Mouse (Mus musculus) E14TG2a.4 (cell line): ENCODE measurements at regions not wholly inside any gene's neighbourhood (a gene's known extent, or its start where the extent isn't known, plus 50 kb on each side); places are given as distances from the start of the nearest gene placed in this dataset.

Experiments used
- H3K27me3 ChIP-seq: 2 replicates; pipeline ENCODE4 v1.6.1; 2014; ENCODE audit warnings: low read length, control low read depth; ENCODE audit not compliant: insufficient read depth
- H3K36me3 ChIP-seq: 2 replicates; pipeline ENCODE4 v1.6.1; 2014; ENCODE audit warnings: low read length, control low read depth; ENCODE audit not compliant: insufficient read depth
- H3K4me1 ChIP-seq: replicated peaks from 2 replicates; pipeline ENCODE4 v1.6.1; 2014; ENCODE audit warnings: low read depth, low read length, control low read depth
- H3K4me3 ChIP-seq: replicated peaks from 2 replicates; pipeline ENCODE4 v1.5.1; 2014; ENCODE audit warnings: mild to moderate bottlenecking, low read length
- H3K9me3 ChIP-seq: 2 replicates; pipeline ENCODE4 v1.6.1; 2014; ENCODE audit warnings: low read length, control low read depth
- CTCF ChIP-seq: conservative IDR thresholded peaks from 2 replicates; pipeline ENCODE4 v1.5.1; 2014; ENCODE audit warnings: low read length
- NANOG ChIP-seq: IDR thresholded peaks from 2 replicates; pipeline ENCODE4 v1.6.1; 2014; ENCODE audit warnings: borderline replicate concordance, low read length, mixed read lengths
- POU5F1 ChIP-seq: IDR thresholded peaks from 2 replicates; pipeline ENCODE4 v1.6.1; 2014; ENCODE audit warnings: low read length, borderline replicate concordance

GRCm38 (mm10) chr12:9438575-9439161 is 131.2 kb upstream of the Osr1 start:
- Histone ChIP-seq H3K4me1 (no peaks in the 10 kb centered on the region), H3K36me3 (no peaks in the 10 kb centered on the region), H3K4me3 (no peak overlapping the region), H3K9me3 (no peaks in the 10 kb centered on the region), H3K27me3 (no peaks in the 10 kb centered on the region)
- TF ChIP-seq NANOG, result no peak
- no peak for TF ChIP-seq CTCF
- TF ChIP-seq POU5F1, result no peak

GRCm38 (mm10) chr12:9450620-9451019 is 119.3 kb upstream of the Osr1 start:
- H3K36me3 ChIP-seq, result no peaks in the 10 kb centered on the region
- no peaks in the 10 kb centered on the region for H3K4me1 ChIP-seq
- no peaks in the 10 kb centered on the region for H3K9me3 ChIP-seq
- no peak overlapping the region for H3K4me3 ChIP-seq
- TF ChIP-seq POU5F1 (no peak), CTCF (no peak), NANOG (no peak)
- no peaks in the 10 kb centered on the region for H3K27me3 ChIP-seq

GRCm38 (mm10) chr12:9460193-9460592 is 109.7 kb upstream of the Osr1 start:
- Histone ChIP-seq H3K4me1 (no peaks in the 10 kb centered on the region), H3K36me3 (no peaks in the 10 kb centered on the region), H3K27me3 (no peaks in the 10 kb centered on the region), H3K4me3 (no peak overlapping the region), H3K9me3 (no peaks in the 10 kb centered on the region)
- no peak for TF ChIP-seq CTCF
- no peak for TF ChIP-seq NANOG
- no peak for TF ChIP-seq POU5F1

- 0 out of 2 replicates have a peak, but pooled peaks cover 9% of the 10 kb centered on the region for H3K9me3 ChIP-seq
Measured at GRCm38 (mm10) chr12:9469655-9470470, 100.1 kb upstream of the Osr1 start.

GRCm38 (mm10) chr12:9475836-9476235 is 94.1 kb upstream of the Osr1 start:
- Histone ChIP-seq H3K9me3 (0 out of 2 replicates have a peak, but pooled peaks cover 9% of the 10 kb centered on the region), H3K4me3 (no peak overlapping the region), H3K36me3 (no peaks in the 10 kb centered on the region), H3K4me1 (peaks cover 4% of the 10 kb centered on the region; the same call in 1 of the 2 replicates), H3K27me3 (no peaks in the 10 kb centered on the region)
- no peak for TF ChIP-seq NANOG
- TF ChIP-seq POU5F1, result no peak
- TF ChIP-seq CTCF, result no peak

More at GRCm38 (mm10) chr12:9469655-9470470, 100.1 kb upstream of the Osr1 start:
- H3K27me3 ChIP-seq, result no peaks in the 10 kb centered on the region
- no peak for TF ChIP-seq CTCF
- no peak for TF ChIP-seq NANOG
- TF ChIP-seq POU5F1, result no peak
- no peak overlapping the region for H3K4me3 ChIP-seq
- H3K4me1 ChIP-seq, result no peaks in the 10 kb centered on the region
- H3K36me3 ChIP-seq, result no peaks in the 10 kb centered on the region

- Histone ChIP-seq H3K4me3 (no peak overlapping the region), H3K36me3 (no peaks in the 10 kb centered on the region), H3K27me3 (no peaks in the 10 kb centered on the region), H3K4me1 (peaks cover 4% of the 10 kb centered on the region; the same call in 1 of the 2 replicates), H3K9me3 (no peaks in the 10 kb centered on the region)
- TF ChIP-seq CTCF (no peak), NANOG (no peak), POU5F1 (no peak)
Measured at GRCm38 (mm10) chr12:9478201-9478600, 91.7 kb upstream of the Osr1 start.

- H3K9me3 ChIP-seq, result peaks cover 7% of the 10 kb centered on the region
- TF ChIP-seq CTCF (no peak), POU5F1 (no peak), NANOG (no peak)
- no peak overlapping the region for H3K4me3 ChIP-seq
- H3K4me1 ChIP-seq, result no peaks in the 10 kb centered on the region
- no peaks in the 10 kb centered on the region for H3K36me3 ChIP-seq
- H3K27me3 ChIP-seq, result no peaks in the 10 kb centered on the region
Measured at GRCm38 (mm10) chr12:9487674-9488413, 82.1 kb upstream of the Osr1 start.

- H3K36me3 ChIP-seq, result no peaks in the 10 kb centered on the region
- no peaks in the 10 kb centered on the region for H3K27me3 ChIP-seq
- H3K9me3 ChIP-seq, result no peaks in the 10 kb centered on the region
- TF ChIP-seq POU5F1, result no peak
- TF ChIP-seq NANOG, result no peak
- no peak for TF ChIP-seq CTCF
- no peak overlapping the region for H3K4me3 ChIP-seq
- no peaks in the 10 kb centered on the region for H3K4me1 ChIP-seq
Measured at GRCm38 (mm10) chr12:9513926-9514325, 56.0 kb upstream of the Osr1 start.
